Mouse (Mus musculus) cerebellum, adult 9-10 months (tissue): ENCODE measurements at regions not wholly inside any gene's neighbourhood (a gene's known extent, or its start where the extent isn't known, plus 50 kb on each side); places are given as distances from the start of the nearest gene placed in this dataset.

Experiments used
- DNase-seq: peaks from one replicate; pipeline ENCODE4 v3.0.0; 2022

DNA sequence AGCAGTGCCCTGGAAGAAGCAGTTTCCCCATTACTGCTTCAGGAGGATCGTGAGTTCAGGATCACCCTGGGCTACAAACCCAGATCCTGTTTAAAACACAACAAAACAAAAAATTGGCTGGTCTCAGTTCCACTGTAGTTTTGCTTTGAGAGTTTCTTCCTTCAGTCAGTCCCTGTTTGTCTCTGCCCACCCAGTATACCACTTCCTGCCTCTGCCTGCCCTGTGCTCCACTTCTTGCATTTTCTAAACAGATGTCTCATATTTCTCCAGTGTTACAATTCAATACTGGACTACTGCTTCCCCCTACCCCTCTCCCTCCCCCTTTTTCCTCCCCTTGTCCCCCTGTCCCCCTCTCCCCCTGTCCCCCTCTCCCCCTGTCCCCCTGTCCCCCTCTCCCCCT is 98.6 kb upstream of the F13a1 start:
- DNase-seq = no peak

GRCm38 (mm10) chr13:37147790-37148189 is 97.7 kb upstream of the F13a1 start:
- no peak for DNase-seq

DNA sequence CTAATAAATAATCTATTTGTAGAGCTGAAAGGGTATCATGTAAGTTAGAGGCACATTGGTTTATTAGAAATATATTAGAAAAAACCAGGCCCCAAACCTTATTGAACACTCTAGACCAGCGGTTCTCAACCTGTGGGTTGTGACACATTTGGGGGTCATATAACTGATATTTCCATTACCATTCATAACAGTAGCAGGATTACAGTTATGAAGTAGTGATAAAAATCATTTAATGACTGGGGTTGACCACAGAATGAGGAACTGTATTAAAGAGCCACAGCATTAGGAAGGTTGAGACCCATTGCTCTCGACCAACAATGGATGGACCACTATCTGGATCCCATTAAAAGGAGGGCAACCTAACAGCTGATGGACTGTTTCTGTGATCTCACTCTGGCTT is 92.8 kb upstream of the F13a1 start:
- no peak for DNase-seq

DNA sequence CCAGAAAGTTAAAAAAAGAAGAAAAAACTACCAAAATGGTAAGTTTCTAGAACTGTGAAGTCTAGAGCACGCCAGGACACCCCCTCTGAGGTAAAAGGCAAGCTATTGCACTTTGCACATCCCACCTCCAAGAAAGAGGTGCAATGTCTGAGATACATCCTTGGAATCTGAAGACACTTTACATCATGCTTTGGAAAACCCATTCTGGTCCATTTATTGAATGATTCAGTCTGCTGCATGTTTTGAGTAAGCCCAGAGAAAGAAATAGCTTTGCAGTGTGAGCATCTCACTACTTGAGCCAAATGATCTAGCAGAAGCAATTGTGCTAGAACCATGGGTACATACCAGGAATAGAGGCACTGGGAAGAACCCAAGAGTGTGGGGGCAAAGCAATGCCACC is 85.1 kb upstream of the F13a1 start:
- no peak for DNase-seq

- DNase-seq = no peak
Measured at GRCm38 (mm10) chr13:37134518-37134917, 84.5 kb upstream of the F13a1 start.

- no peak for DNase-seq
Measured at GRCm38 (mm10) chr13:37130637-37131036, 80.6 kb upstream of the F13a1 start.

DNA sequence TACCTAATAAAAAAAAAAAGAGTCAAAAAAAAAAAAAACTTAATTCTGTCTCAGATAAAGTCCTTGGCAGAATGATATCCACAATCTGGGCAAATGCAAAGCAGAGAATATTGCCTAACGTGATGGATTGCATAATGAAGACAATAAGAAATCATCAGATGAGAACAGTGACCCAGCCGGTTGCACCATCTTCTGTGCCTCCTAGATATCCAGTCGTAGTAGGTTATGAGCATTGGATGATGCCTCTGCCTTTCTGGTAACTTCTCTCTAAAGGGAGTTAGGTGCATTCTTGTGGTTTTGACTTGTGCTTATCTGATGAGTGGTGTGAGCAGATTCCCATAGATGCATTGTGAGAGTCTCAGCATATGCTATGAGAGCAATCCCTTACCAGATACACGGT is 71.6 kb upstream of the F13a1 start:
- DNase-seq = no peak

GRCm38 (mm10) chr13:37120219-37120618 is 70.2 kb upstream of the F13a1 start:
- DNase-seq = no peak

DNA sequence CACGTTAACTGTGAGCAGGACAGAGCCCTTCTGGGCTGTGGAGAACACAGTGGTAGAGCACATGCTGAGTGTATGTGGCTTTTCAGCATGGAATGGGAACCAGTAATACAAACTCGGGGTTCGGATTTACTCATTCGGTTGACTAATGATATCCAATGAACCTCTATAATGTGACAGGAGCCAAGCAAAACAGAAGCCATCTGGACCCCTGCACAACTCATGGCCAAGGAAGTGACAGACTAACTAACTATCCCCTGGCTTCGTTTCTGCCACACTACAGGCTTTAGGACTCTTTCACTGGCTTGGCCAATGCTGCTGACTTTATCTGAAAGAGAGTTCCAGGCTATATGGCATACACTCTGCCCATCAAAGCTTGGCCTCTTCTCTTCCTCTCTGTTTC is 64.3 kb upstream of the F13a1 start:
- no peak for DNase-seq

GRCm38 (mm10) chr13:37111747-37112146 is 61.7 kb upstream of the F13a1 start:
- no peak for DNase-seq

DNA sequence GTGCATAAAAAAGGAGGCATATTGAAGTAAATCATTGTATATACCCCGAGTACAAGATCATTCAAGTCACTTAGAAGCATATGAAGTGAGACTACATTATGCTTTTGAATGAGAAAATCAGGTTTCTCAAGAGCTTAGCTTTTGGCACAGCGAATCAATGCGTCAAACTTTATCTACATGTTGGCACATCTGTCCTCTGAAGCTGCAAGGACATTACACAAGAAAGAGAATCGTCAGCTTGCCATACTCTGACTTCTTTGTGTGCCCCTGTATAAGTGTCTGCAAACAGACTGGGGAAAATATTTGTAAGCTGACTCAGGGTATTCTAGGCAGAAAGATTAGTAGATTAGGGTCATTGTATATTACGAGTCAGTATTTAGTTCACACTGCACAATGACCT is 57.7 kb upstream of the F13a1 start:
- no peak for DNase-seq

GRCm38 (mm10) chr13:37106009-37106408 is 56.0 kb upstream of the F13a1 start:
- no peak for DNase-seq

DNA sequence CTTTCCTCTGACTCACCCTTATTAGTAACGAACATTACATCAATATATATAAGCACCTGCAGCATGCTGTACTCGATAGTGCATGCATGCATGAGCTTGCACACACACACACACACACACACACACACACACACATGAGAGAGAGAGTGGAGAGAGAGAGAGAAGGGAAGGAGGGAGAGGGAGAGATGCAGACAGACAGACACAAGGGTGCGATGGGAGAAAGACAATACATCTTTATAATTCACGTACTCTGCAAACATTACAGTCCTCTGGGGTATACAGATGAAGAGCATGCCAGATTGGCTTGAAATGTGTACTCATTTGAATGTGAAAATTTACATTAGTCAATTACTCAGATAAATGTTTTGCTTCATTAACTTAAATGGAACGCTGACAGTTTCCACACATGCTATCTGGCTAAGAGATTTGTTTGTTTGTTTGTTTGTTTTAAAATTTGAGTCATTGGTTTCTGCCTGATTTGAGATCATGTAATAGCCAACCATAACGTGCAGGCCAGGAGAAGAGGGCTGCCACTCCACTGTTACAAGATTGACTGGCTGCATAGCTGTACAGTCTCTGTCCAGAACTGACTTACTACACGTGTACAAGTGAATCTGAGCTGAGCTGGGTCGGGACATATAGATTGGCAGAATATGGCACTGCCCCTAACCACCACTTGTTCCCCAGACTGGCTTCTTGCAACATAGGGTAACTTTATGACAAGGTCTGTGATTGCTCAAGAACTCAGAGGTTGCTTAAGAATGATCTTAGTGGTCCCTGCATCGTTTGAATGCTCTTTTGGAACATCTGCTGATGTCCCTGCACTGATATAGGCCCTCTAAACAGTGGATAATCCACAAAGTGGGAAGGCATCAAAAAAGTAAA is 54.6 kb upstream of the F13a1 start:
- DNase-seq = no peak

- DNase-seq = peak; percentile 34
Measured at GRCm38 (mm10) chr13:37103741-37104296, 53.8 kb upstream of the F13a1 start.

DNA sequence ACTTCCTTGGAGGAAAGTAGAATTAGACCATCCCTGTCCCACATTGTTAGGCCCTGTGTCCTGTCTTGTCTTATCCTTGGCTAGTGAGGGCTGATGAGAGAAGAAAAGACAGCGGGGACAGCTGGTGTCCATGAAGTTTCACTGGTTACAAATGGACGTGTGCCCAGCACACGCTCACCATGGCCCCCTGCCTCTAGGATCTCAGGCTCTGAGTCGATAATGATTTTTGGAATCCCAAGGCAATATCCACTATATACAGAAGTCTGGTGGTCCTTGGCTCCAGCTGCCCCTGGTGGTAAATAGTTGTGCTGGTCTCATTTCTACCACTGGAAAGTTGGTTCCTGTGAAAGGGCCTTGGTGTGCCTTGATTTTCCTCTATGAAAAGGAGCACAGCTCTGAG is 51.7 kb upstream of the F13a1 start:
- DNase-seq = no peak
